Mouse (Mus musculus) ES-E14 (cell line): ENCODE data around the gene Gon4l.
"Not testable (repeated sequence)": the region's sequence is repeated elsewhere in the genome, so short reads cannot be mapped to it uniquely, and the experiment has no call there.

Source experiments
- CHD2 ChIP-seq: IDR thresholded peaks from 2 replicates; pipeline ENCODE4 v1.6.1; 2014; ENCODE audit warnings: mild to moderate bottlenecking, low read depth, low read length, inconsistent platforms
- HCFC1 ChIP-seq: IDR thresholded peaks from 2 replicates; pipeline ENCODE4 v1.6.1; 2012; ENCODE audit warnings: low read length, inconsistent platforms, borderline replicate concordance; ENCODE audit not compliant: insufficient read depth
- MAFK ChIP-seq: IDR thresholded peaks from 2 replicates; pipeline ENCODE4 v1.6.1; 2014; ENCODE audit warnings: mild to moderate bottlenecking, low read depth, low read length, inconsistent platforms; ENCODE audit not compliant: insufficient read depth
- ZC3H11A ChIP-seq: IDR thresholded peaks from 2 replicates; pipeline ENCODE4 v1.6.1; 2012; ENCODE audit warnings: low read depth, mild to moderate bottlenecking, inconsistent platforms, low read length, borderline replicate concordance
- ZNF384 ChIP-seq: IDR thresholded peaks from 2 replicates; pipeline ENCODE4 v1.6.1; 2012; ENCODE audit warnings: low read depth, low read length, inconsistent platforms

DNA sequence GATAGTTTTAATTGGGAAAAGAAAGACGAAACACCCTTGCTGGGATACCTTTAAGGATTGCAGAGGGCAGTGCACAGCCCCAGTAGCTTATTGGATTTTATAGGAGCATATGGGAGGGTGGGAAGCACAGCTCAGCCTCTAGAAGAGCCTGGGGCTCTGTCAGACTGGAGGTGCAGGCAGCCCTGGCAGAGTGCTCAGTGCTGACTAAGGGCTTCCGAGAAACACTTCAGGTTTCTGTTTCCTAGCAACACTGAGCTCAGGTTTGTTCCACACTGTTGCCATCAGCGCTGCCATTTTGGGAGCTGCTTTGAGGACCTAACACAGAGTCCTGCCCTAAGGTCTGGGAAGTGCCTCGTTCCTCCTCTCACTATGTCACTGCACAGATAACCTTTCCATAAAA is 48.7 kb upstream of the Gon4l start:
- not testable (repeated sequence) for TF ChIP-seq HCFC1, CHD2, MAFK, ZNF384, ZC3H11A
